In genomic region chr7:50419976-50420375, GRCm38 (mm10) we compare ENCODE assay signal across 14 mouse cellular contexts.
"Had no signal": no experiment of that assay in that cellular context is flagged by ENCODE, and none has a peak within 500 bp of the region (broad histone marks: within the 10 kb centered on the region; RNA-seq: fewer than 3 reads in every experiment).

No protein-coding gene starts in this region.

- ATAC-seq: liver, postnatal 0 days had no signal

- H3K4me2 ChIP-seq: limb, embryonic 15.5 days; liver, embryonic 11.5 days; lung, embryonic 15.5 days; midbrain, embryonic 11.5 days had no signal

- H3K9ac ChIP-seq: limb, embryonic 15.5 days; liver, embryonic 14.5 days; liver, postnatal 0 days; lung, embryonic 15.5 days had no signal

- DNase-seq: kidney, adult 18-20 months; kidney, postnatal 14 days; kidney, postnatal 4 days; liver, postnatal 0 days; lung, postnatal 10 days; lung, postnatal 4 days; midbrain, embryonic 14.5 days; thymus, adult 18-20 months; thymus, postnatal 36 days had no signal

- H3K4me1 ChIP-seq: limb, embryonic 15.5 days; lung, embryonic 15.5 days had no signal

- H3K36me3 ChIP-seq: limb, embryonic 15.5 days; lung, embryonic 15.5 days had no signal

- H3K9me3 ChIP-seq: limb, embryonic 15.5 days; lung, embryonic 15.5 days had no signal

- H3K4me3 ChIP-seq: limb, embryonic 15.5 days; lung, embryonic 15.5 days had no signal

- H3K27ac ChIP-seq: limb, embryonic 15.5 days; liver, embryonic 14.5 days; lung, embryonic 15.5 days had no signal

- H3K27me3 ChIP-seq: limb, embryonic 15.5 days; lung, embryonic 15.5 days had no signal
